Mouse (Mus musculus): Measurements from ENCODE around the gene Pbx1. TPM values are rescaled to one million over a fixed set of nuclear protein-coding genes. Genes with fewer than 3 reads are reported as not detected.

Pbx1 gene
- polyA plus RNA-seq, 1 experiment from 2014 or later, result 35.4 TPM

- H3K4me1 ChIP-seq (replicated peaks), result peaks cover 27% of the 10 kb centered on the region
- WGBS, result 89% methylated on average over 12 of the region's 12 CpGs
- no peaks in the 10 kb centered on the region for H3K27me3 ChIP-seq (ENCODE audit: insufficient read depth, poor library complexity, severe bottlenecking)
- no peak for DNase-seq (ENCODE audit: low spot score)
- H3K9me3 ChIP-seq, result no peaks in the 10 kb centered on the region
- no peak overlapping the region for H3K27ac ChIP-seq
- H3K4me3 ChIP-seq, result no peak overlapping the region
- peaks cover 24% of the 10 kb centered on the region for H3K36me3 ChIP-seq
These were observed 57.0 kb downstream of the Pbx1 start for GRCm38 (mm10) chr1:168374953-168375600.

- H3K27me3 ChIP-seq (ENCODE audit: insufficient read depth, poor library complexity, severe bottlenecking), result no peaks in the 10 kb centered on the region
- H3K4me1 ChIP-seq (replicated peaks), result peaks cover 19% of the 10 kb centered on the region
- DNase-seq (ENCODE audit: low spot score), result no peak
- no peak overlapping the region for H3K27ac ChIP-seq
- H3K36me3 ChIP-seq, result peaks cover 24% of the 10 kb centered on the region
- WGBS, result 90% methylated on average over 2 of the region's 2 CpGs
- H3K4me3 ChIP-seq, result no peak overlapping the region
- H3K9me3 ChIP-seq, result no peaks in the 10 kb centered on the region
These were observed 60.0 kb downstream of the Pbx1 start for GRCm38 (mm10) chr1:168372089-168372488.

- WGBS, result 92% methylated on average over 9 of the region's 9 CpGs
- H3K27me3 ChIP-seq (ENCODE audit: insufficient read depth, poor library complexity, severe bottlenecking), result no peaks in the 10 kb centered on the region
- no peak overlapping the region for H3K4me3 ChIP-seq
- no peak for DNase-seq (ENCODE audit: low spot score)
- peaks cover 24% of the 10 kb centered on the region for H3K36me3 ChIP-seq
- H3K9me3 ChIP-seq, result no peaks in the 10 kb centered on the region
- H3K4me1 ChIP-seq (replicated peaks), result peaks cover 29% of the 10 kb centered on the region
- H3K27ac ChIP-seq, result no peak overlapping the region
These were observed 61.1 kb downstream of the Pbx1 start for GRCm38 (mm10) chr1:168370966-168371365.

GRCm38 (mm10) chr1:168366261-168366660 lies 65.8 kb downstream of the Pbx1 start:
- Histone ChIP-seq H3K4me3 (no peak overlapping the region), H3K9me3 (no peaks in the 10 kb centered on the region), H3K27ac (no peak overlapping the region), H3K36me3 (peaks cover 29% of the 10 kb centered on the region), H3K27me3 (ENCODE audit: insufficient read depth, poor library complexity, severe bottlenecking) (no peaks in the 10 kb centered on the region), H3K4me1 (replicated peaks) (peaks cover 65% of the 10 kb centered on the region)
- DNase-seq (ENCODE audit: low spot score), result no peak
- 69% methylated on average over 5 of the region's 5 CpGs for WGBS

GRCm38 (mm10) chr1:168364325-168364724 lies 67.7 kb downstream of the Pbx1 start:
- Histone ChIP-seq H3K36me3 (peaks cover 35% of the 10 kb centered on the region), H3K4me1 (replicated peaks) (peaks cover 76% of the 10 kb centered on the region), H3K9me3 (no peaks in the 10 kb centered on the region), H3K4me3 (no peak overlapping the region), H3K27me3 (ENCODE audit: insufficient read depth, poor library complexity, severe bottlenecking) (no peaks in the 10 kb centered on the region), H3K27ac (no peak overlapping the region)
- DNase-seq (ENCODE audit: low spot score), result no peak
- WGBS, result 56% methylated on average over 7 of the region's 7 CpGs

- peaks cover 33% of the 10 kb centered on the region for H3K36me3 ChIP-seq
- no peaks in the 10 kb centered on the region for H3K27me3 ChIP-seq (ENCODE audit: insufficient read depth, poor library complexity, severe bottlenecking)
- DNase-seq (ENCODE audit: low spot score), result no peak
- WGBS, result 93% methylated on average over 11 of the region's 11 CpGs
- no peaks in the 10 kb centered on the region for H3K9me3 ChIP-seq
- H3K4me1 ChIP-seq (replicated peaks), result peaks cover 80% of the 10 kb centered on the region
- no peak overlapping the region for H3K27ac ChIP-seq
- H3K4me3 ChIP-seq, result no peak overlapping the region
These were observed 69.0 kb downstream of the Pbx1 start for GRCm38 (mm10) chr1:168363053-168363452.

GRCm38 (mm10) chr1:168362464-168362863 lies 69.6 kb downstream of the Pbx1 start:
- Histone ChIP-seq H3K27ac (no peak overlapping the region), H3K36me3 (peaks cover 33% of the 10 kb centered on the region), H3K9me3 (no peaks in the 10 kb centered on the region), H3K4me1 (replicated peaks) (peaks cover 80% of the 10 kb centered on the region), H3K4me3 (no peak overlapping the region), H3K27me3 (ENCODE audit: insufficient read depth, poor library complexity, severe bottlenecking) (no peaks in the 10 kb centered on the region)
- no peak for DNase-seq (ENCODE audit: low spot score)
- WGBS, result 92% methylated on average over 10 of the region's 10 CpGs

GRCm38 (mm10) chr1:168357680-168358611 lies 74.1 kb downstream of the Pbx1 start:
- peak overlapping the region; percentile 46 for H3K4me3 ChIP-seq
- DNase-seq (ENCODE audit: low spot score), result peak; percentile 82
- peaks cover 84% of the 10 kb centered on the region for H3K4me1 ChIP-seq (replicated peaks)
- peaks cover 22% of the 10 kb centered on the region for H3K36me3 ChIP-seq
- no peaks in the 10 kb centered on the region for H3K27me3 ChIP-seq (ENCODE audit: insufficient read depth, poor library complexity, severe bottlenecking)
- H3K9me3 ChIP-seq, result no peaks in the 10 kb centered on the region
- 6% methylated on average over 26 of the region's 26 CpGs for WGBS
- peak overlapping the region; percentile 90 for H3K27ac ChIP-seq

- no peaks in the 10 kb centered on the region for H3K27me3 ChIP-seq (ENCODE audit: insufficient read depth, poor library complexity, severe bottlenecking)
- H3K9me3 ChIP-seq, result no peaks in the 10 kb centered on the region
- peaks cover 12% of the 10 kb centered on the region for H3K36me3 ChIP-seq
- DNase-seq (ENCODE audit: low spot score), result peak; percentile 74
- H3K4me1 ChIP-seq (replicated peaks), result peaks cover 87% of the 10 kb centered on the region
- H3K4me3 ChIP-seq, result peak overlapping the region; percentile 46
- H3K27ac ChIP-seq, result peak overlapping the region; percentile 90
- 2% methylated on average over 14 of the region's 14 CpGs for WGBS
These were observed 75.1 kb downstream of the Pbx1 start for GRCm38 (mm10) chr1:168356970-168357441.

GRCm38 (mm10) chr1:168355985-168356556 lies 76.0 kb downstream of the Pbx1 start:
- peaks cover 94% of the 10 kb centered on the region for H3K4me1 ChIP-seq (replicated peaks)

GRCm38 (mm10) chr1:168354934-168355333 lies 77.1 kb downstream of the Pbx1 start:
- 25% methylated on average over 4 of the region's 4 CpGs for WGBS
- H3K4me1 ChIP-seq (replicated peaks), result peaks cover 100% of the 10 kb centered on the region
- no peak overlapping the region for H3K4me3 ChIP-seq
- no peaks in the 10 kb centered on the region for H3K27me3 ChIP-seq (ENCODE audit: insufficient read depth, poor library complexity, severe bottlenecking)
- no peaks in the 10 kb centered on the region for H3K9me3 ChIP-seq
- peak; percentile 62 for DNase-seq (ENCODE audit: low spot score)
- no peaks in the 10 kb centered on the region for H3K36me3 ChIP-seq
- peak overlapping the region; percentile 47 for H3K27ac ChIP-seq

More at GRCm38 (mm10) chr1:168355985-168356556, 76.0 kb downstream of the Pbx1 start:
- DNase-seq (ENCODE audit: low spot score), result no peak
- H3K27ac ChIP-seq, result peak overlapping the region; percentile 90
- 54% methylated on average over 10 of the region's 10 CpGs for WGBS
- H3K4me3 ChIP-seq, result no peak overlapping the region
- H3K27me3 ChIP-seq (ENCODE audit: insufficient read depth, poor library complexity, severe bottlenecking), result no peaks in the 10 kb centered on the region
- no peaks in the 10 kb centered on the region for H3K9me3 ChIP-seq
- peaks cover 10% of the 10 kb centered on the region for H3K36me3 ChIP-seq

- WGBS, result 27% methylated on average over 8 of the region's 8 CpGs
- Histone ChIP-seq H3K4me3 (0 out of 2 replicates have a peak overlapping the region, but pooled peaks have one; percentile 6), H3K4me1 (replicated peaks) (peaks cover 98% of the 10 kb centered on the region), H3K27ac (peak overlapping the region; percentile 82), H3K9me3 (no peaks in the 10 kb centered on the region), H3K27me3 (ENCODE audit: insufficient read depth, poor library complexity, severe bottlenecking) (no peaks in the 10 kb centered on the region), H3K36me3 (no peaks in the 10 kb centered on the region)
- DNase-seq (ENCODE audit: low spot score), result peak; percentile 83
These were observed 83.9 kb downstream of the Pbx1 start for GRCm38 (mm10) chr1:168348036-168348784.
